Mouse (Mus musculus): ENCODE results near the gene Mtus2. TPM values are rescaled to one million over a fixed set of nuclear protein-coding genes. Genes with fewer than 3 reads are reported as not detected.
A peak's percentile ranks its signal among the peaks of the same experiment; 100 is the strongest.

Mtus2 gene
- total and polyA plus RNA-seq, 3 experiments = 0.08 TPM; not detected in 2

GRCm38 (mm10) chr5:148342061-148342741 lies 385.1 kb downstream of the Mtus2 start (continued):
- no peak for TF ChIP-seq CTCF (IDR thresholded peaks at IDR 0.05 in 2 of 3, conservative IDR thresholded peaks at IDR 0.05 in 1 of 3; ENCODE audit: control insufficient read depth in 1 of 3, insufficient read depth in 1 of 3, low read depth in 2 of 3, low read length in 3 of 3, poor library complexity in 1 of 3, severe bottlenecking in 1 of 3)
- TF ChIP-seq TBP (IDR thresholded peaks at IDR 0.05; ENCODE audit: low read depth, low read length) = no peak
- no peak for TF ChIP-seq KAT2A (conservative IDR thresholded peaks at IDR 0.05; ENCODE audit: low read depth, low read length)

- Histone ChIP-seq H3K27ac (ENCODE audit: control insufficient read depth, low read depth, low read length) (no peak overlapping the region), H3K36me3 (ENCODE audit: control insufficient read depth in 1 of 2, insufficient read depth in 2 of 2, low read length in 2 of 2) (peaks cover 4 to 59% of the 10 kb centered on the region in 2 experiments), H3K4me1 (ENCODE audit: control insufficient read depth in 1 of 2, insufficient read depth in 2 of 2, low read length in 2 of 2) (no peaks in the 10 kb centered on the region), H3K79me2 (ENCODE audit: control insufficient read depth, insufficient read depth, low read length, poor library complexity) (no peaks in the 10 kb centered on the region), H3K9me3 (replicated peaks; ENCODE audit: insufficient read depth, low read length) (no peaks in the 10 kb centered on the region), H3K27me3 (ENCODE audit: control insufficient read depth in 1 of 2, insufficient read depth in 2 of 2, low read length in 2 of 2) (no peaks in the 10 kb centered on the region), H3K9ac (ENCODE audit: control insufficient read depth, low read depth, low read length, poor library complexity, severe bottlenecking) (no peak overlapping the region), H3K4me3 (ENCODE audit: control insufficient read depth in 1 of 2, insufficient read depth in 1 of 2, low read depth in 2 of 2, low read length in 2 of 2) (no peak overlapping the region)
- no peak for TF ChIP-seq ELF1 (IDR thresholded peaks at IDR 0.05; ENCODE audit: low read depth, low read length)
- TF ChIP-seq ZC3H11A (IDR thresholded peaks at IDR 0.05; ENCODE audit: low read depth, low read length) = no peak
- TF ChIP-seq SIN3A (IDR thresholded peaks at IDR 0.05; ENCODE audit: low read length) = no peak
- TF ChIP-seq CTCF (IDR thresholded peaks at IDR 0.05 in 2 of 3, conservative IDR thresholded peaks at IDR 0.05 in 1 of 3; ENCODE audit: control insufficient read depth in 1 of 3, insufficient read depth in 1 of 3, low read depth in 2 of 3, low read length in 3 of 3, poor library complexity in 1 of 3, severe bottlenecking in 1 of 3) = no peak
- no peak for TF ChIP-seq POLR2AphosphoS2 (IDR thresholded peaks at IDR 0.05; ENCODE audit: low read length)
- TF ChIP-seq MYC (IDR thresholded peaks at IDR 0.05; ENCODE audit: low read depth, low read length) = no peak
- TF ChIP-seq RAD21 (IDR thresholded peaks at IDR 0.05; ENCODE audit: low read depth, low read length) = no peak
- no peak for TF ChIP-seq HCFC1 (IDR thresholded peaks at IDR 0.05; ENCODE audit: low read depth, low read length)
- no peak for TF ChIP-seq GATA1 (IDR thresholded peaks at IDR 0.05; ENCODE audit: low read depth, low read length)
- TF ChIP-seq EP300 (IDR thresholded peaks at IDR 0.05; ENCODE audit: low read depth in 1 of 2, low read length in 2 of 2) = no peak
- TF ChIP-seq E2F4 (IDR thresholded peaks at IDR 0.05; ENCODE audit: borderline replicate concordance, low read depth, low read length) = no peak
- no peak for TF ChIP-seq UBTF (IDR thresholded peaks at IDR 0.05; ENCODE audit: borderline replicate concordance, insufficient read depth, low read depth, low read length)
- no peak for TF ChIP-seq POLR2AphosphoS5 (IDR thresholded peaks at IDR 0.05; ENCODE audit: borderline replicate concordance, low read depth, low read length)
- no peak for TF ChIP-seq TCF12 (IDR thresholded peaks at IDR 0.05; ENCODE audit: low read depth, low read length)
- DNase-seq (ENCODE audit: low read depth, low spot score) = no peak
Measured at GRCm38 (mm10) chr5:148344374-148344773, 387.3 kb downstream of the Mtus2 start.

- peak; percentile 60 for DNase-seq (ENCODE audit: low read depth, low spot score)
- Histone ChIP-seq H3K9me3 (replicated peaks; ENCODE audit: insufficient read depth, low read length) (no peaks in the 10 kb centered on the region), H3K36me3 (ENCODE audit: control insufficient read depth in 1 of 2, insufficient read depth in 2 of 2, low read length in 2 of 2) (peaks cover 4 to 49% of the 10 kb centered on the region in 2 experiments), H3K4me1 (ENCODE audit: control insufficient read depth in 1 of 2, insufficient read depth in 2 of 2, low read length in 2 of 2) (no peaks in the 10 kb centered on the region), H3K4me3 (ENCODE audit: control insufficient read depth in 1 of 2, insufficient read depth in 1 of 2, low read depth in 2 of 2, low read length in 2 of 2) (no peak overlapping the region), H3K9ac (ENCODE audit: control insufficient read depth, low read depth, low read length, poor library complexity, severe bottlenecking) (no peak overlapping the region), H3K27me3 (ENCODE audit: control insufficient read depth in 1 of 2, insufficient read depth in 2 of 2, low read length in 2 of 2) (no peaks in the 10 kb centered on the region), H3K79me2 (ENCODE audit: control insufficient read depth, insufficient read depth, low read length, poor library complexity) (no peaks in the 10 kb centered on the region), H3K27ac (ENCODE audit: control insufficient read depth, low read depth, low read length) (no peak overlapping the region)
- TF ChIP-seq RAD21 (IDR thresholded peaks at IDR 0.05; ENCODE audit: low read depth, low read length) (peak; percentile 44), CTCF (IDR thresholded peaks at IDR 0.05 in 2 of 3, conservative IDR thresholded peaks at IDR 0.05 in 1 of 3; ENCODE audit: control insufficient read depth in 1 of 3, insufficient read depth in 1 of 3, low read depth in 2 of 3, low read length in 3 of 3, poor library complexity in 1 of 3, severe bottlenecking in 1 of 3) (peak; percentile 50 to 70 (median 65)), SMC3 (IDR thresholded peaks at IDR 0.05; ENCODE audit: low read depth, low read length) (peak; percentile 54), ZC3H11A (IDR thresholded peaks at IDR 0.05; ENCODE audit: low read depth, low read length) (peak; percentile 21; the same call in 1 of the 2 replicates), MYB (IDR thresholded peaks at IDR 0.05; ENCODE audit: low read depth, low read length) (no peak)
Measured at GRCm38 (mm10) chr5:148346543-148346942, 389.4 kb downstream of the Mtus2 start.
